Mouse (Mus musculus): Measurements from ENCODE around the gene Cdc34. TPM values are rescaled to one million over a fixed set of nuclear protein-coding genes. Genes with fewer than 3 reads are reported as not detected.

Cdc34 gene
- total RNA-seq, 2 experiments from 2014 or later = 158 to 159 TPM

Other genes starting within 250 kb of the Cdc34 start
- gene Vmn2r83, start 213.5 kb upstream of the Cdc34 start, total RNA-seq (2021) = not detected
- 1 to 10 TPM; 2.4 to 3.1 TPM for gene Plpp2, start 148.4 kb upstream of the Cdc34 start, total RNA-seq (2021)
- 10 to 100 TPM in 1 of 2 experiments, 1 to 10 TPM in 1; 9.2 to 12.4 TPM for gene Mier2, start 127.0 kb upstream of the Cdc34 start, total RNA-seq (2021)
- gene Theg, start 94.9 kb upstream of the Cdc34 start, total RNA-seq (2021) = not detected
- not detected for gene C2cd4c, start 68.2 kb upstream of the Cdc34 start, total RNA-seq (2021)
- 1 to 10 TPM; 3.5 to 4.0 TPM for gene Shc2, start 44.3 kb upstream of the Cdc34 start, total RNA-seq (2021)
- gene Odf3l2, start 36.5 kb upstream of the Cdc34 start, total RNA-seq (2021) = not detected
- gene Madcam1, start 17.6 kb upstream of the Cdc34 start, total RNA-seq (2021) = under 1 TPM in 1 of 2 experiments, not detected in 1; 0.37 TPM
- gene Tpgs1, start 12.8 kb upstream of the Cdc34 start, total RNA-seq (2021) = 10 to 100 TPM; 21.7 to 23.0 TPM
- gene Gzmm, start 6.8 kb downstream of the Cdc34 start, total RNA-seq (2021) = 1 to 10 TPM; 4.5 to 5.4 TPM
- 1,000 to 10,000 TPM; 1,285 to 1,330 TPM for gene Bsg, start 22.3 kb downstream of the Cdc34 start, total RNA-seq (2021)
- 10 to 100 TPM; 35.7 to 38.7 TPM for gene Hcn2, start 34.4 kb downstream of the Cdc34 start, total RNA-seq (2021)
- gene Polrmt, start 64.4 kb downstream of the Cdc34 start, total RNA-seq (2021) = 10 to 100 TPM; 45.3 to 46.8 TPM
- not detected for gene Fgf22, start 72.9 kb downstream of the Cdc34 start, total RNA-seq (2021)
- gene Rnf126, start 84.8 kb downstream of the Cdc34 start, total RNA-seq (2021) = 10 to 100 TPM; 25.9 to 26.7 TPM
- gene Fstl3, start 95.1 kb downstream of the Cdc34 start, total RNA-seq (2021) = 1 to 10 TPM; 2.8 to 3.4 TPM
- gene Prss57, start 108.8 kb downstream of the Cdc34 start, total RNA-seq (2021) = under 1 TPM in 1 of 2 experiments, not detected in 1; 0.51 TPM
- gene Palm, start 111.4 kb downstream of the Cdc34 start, total RNA-seq (2021) = 10 to 100 TPM; 71.8 to 86.5 TPM
- under 1 TPM; 0.26 to 0.54 TPM for gene Misp, start 138.8 kb downstream of the Cdc34 start, total RNA-seq (2021)
- gene Ptbp1, start 172.2 kb downstream of the Cdc34 start, total RNA-seq (2021) = 10 to 100 TPM; 82.2 TPM
- gene Prtn3, start 192.3 kb downstream of the Cdc34 start, total RNA-seq (2021) = under 1 TPM in 1 of 2 experiments, not detected in 1; 0.29 TPM
- gene Plppr3, start 192.4 kb downstream of the Cdc34 start, total RNA-seq (2021) = under 1 TPM; 0.20 to 0.29 TPM
- gene Elane, start 204.1 kb downstream of the Cdc34 start, total RNA-seq (2021) = not detected
- 10 to 100 TPM; 14.2 to 77.3 TPM for gene Cfd, start 208.7 kb downstream of the Cdc34 start, total RNA-seq (2021)
- 10 to 100 TPM; 48.3 to 51.5 TPM for gene Med16, start 226.7 kb downstream of the Cdc34 start, total RNA-seq (2021)
- gene Gm26602, start 228.7 kb downstream of the Cdc34 start, total RNA-seq (2021) = not detected
- under 1 TPM; 0.41 to 0.43 TPM for gene Kiss1r, start 234.8 kb downstream of the Cdc34 start, total RNA-seq (2021)
- gene R3hdm4, start 239.0 kb downstream of the Cdc34 start, total RNA-seq (2021) = 10 to 100 TPM; 81.8 to 93.4 TPM
- gene Arid3a, start 244.8 kb downstream of the Cdc34 start, total RNA-seq (2021) = 1 to 10 TPM; 2.2 to 2.6 TPM